Mouse (Mus musculus) stomach, embryonic 14.5 days (tissue): Measurements from ENCODE around the gene Slc43a1. TPM values are rescaled to one million over a fixed set of nuclear protein-coding genes. Genes with fewer than 3 reads are reported as not detected.

Experiments
- ATAC-seq: fragments of 200-750 bp; cut with Nextera tagmentation; 2 replicates; pipeline ENCODE4 v1.8.0; 2017; ENCODE audit warnings: low read depth, moderate TSS enrichment; ENCODE audit not compliant: insufficient number of reproducible peaks, insufficient read depth, low FRiP score
- H3K27ac ChIP-seq: fragments of 300-500 bp; sonication (generic); 2 replicates; pipeline ENCODE4 v1.5.1; 2014; ENCODE audit warnings: mild to moderate bottlenecking, low read length, moderate library complexity, mixed read lengths
- H3K27me3 ChIP-seq: fragments of 300-500 bp; sonication (generic); 2 replicates; pipeline ENCODE4 v1.6.1; 2014; ENCODE audit warnings: low read length, control low read depth, mixed read lengths; ENCODE audit not compliant: control insufficient read depth, insufficient read depth
- H3K36me3 ChIP-seq: fragments of 300-500 bp; sonication (generic); 2 replicates; pipeline ENCODE4 v1.6.1; 2014; ENCODE audit warnings: mild to moderate bottlenecking, control low read depth, low read length, moderate library complexity, mixed read lengths; ENCODE audit not compliant: control insufficient read depth, insufficient read depth
- H3K4me1 ChIP-seq: fragments of 300-500 bp; sonication (generic); 2 replicates; pipeline ENCODE4 v1.6.1; 2014; ENCODE audit warnings: low read length, control low read depth, mixed read lengths; ENCODE audit not compliant: control insufficient read depth, insufficient read depth
- H3K4me2 ChIP-seq: fragments of 300-500 bp; sonication (generic); replicated peaks from 2 replicates; pipeline ENCODE4 v1.6.1; 2014; ENCODE audit warnings: low read depth, low read length, control low read depth
- H3K4me3 ChIP-seq: fragments of 300-500 bp; sonication (generic); 2 replicates; pipeline ENCODE4 v1.5.1; 2014; ENCODE audit warnings: low read depth, low read length, control low read depth
- H3K9ac ChIP-seq: fragments of 300-500 bp; sonication (generic); replicated peaks from 2 replicates; pipeline ENCODE4 v1.6.1; 2014; ENCODE audit warnings: low read depth, mild to moderate bottlenecking, control low read depth, low read length, moderate library complexity, mixed read lengths
- H3K9me3 ChIP-seq: fragments of 300-500 bp; sonication (generic); 2 replicates; pipeline ENCODE4 v1.6.1; 2016; ENCODE audit warnings: low read depth, low read length, control low read depth; ENCODE audit not compliant: control insufficient read depth
- WGBS: fragments of 180-500 bp; shearing (Covaris S2); extraction: QIAGEN DNeasy Blood & Tissue Kit; methylation state at CpG from one replicate; pipeline ENCODE4 v1.1.7; 2014; 5-methylcytosine and 5-hydroxymethylcytosine counted together
- polyA plus RNA-seq: library from polyadenylated mRNA; unstranded; fragments of >200 nt; fragmentation: Nextera tagmentation; extraction: Ambion mirVana; gene quantifications from 2 replicates; pipeline ENCODE4 v1.2.1, GENCODE M21; 2014

Gene Slc43a1
- polyA plus RNA-seq, 1 experiment from 2014 or later, result 21.1 TPM

- WGBS, result 43% methylated on average over 7 of the region's 7 CpGs
- no peak overlapping the region for H3K4me3 ChIP-seq
- no peak overlapping the region for H3K9ac ChIP-seq
- H3K27ac ChIP-seq, result no peak overlapping the region
- H3K4me2 ChIP-seq, result peak overlapping the region; percentile 30
- no peak for ATAC-seq
- no peaks in the 10 kb centered on the region for H3K27me3 ChIP-seq
- H3K4me1 ChIP-seq, result no peaks in the 10 kb centered on the region
- H3K9me3 ChIP-seq, result no peaks in the 10 kb centered on the region
- peaks cover 10% of the 10 kb centered on the region; the same call in 1 of the 2 replicates for H3K36me3 ChIP-seq
Observed at GRCm38 (mm10) chr2:84850407-84851129, 11.9 kb downstream of the Slc43a1 start.

GRCm38 (mm10) chr2:84851130-84852040 lies 12.7 kb downstream of the Slc43a1 start:
- H3K9ac ChIP-seq, result no peak overlapping the region
- no peaks in the 10 kb centered on the region for H3K4me1 ChIP-seq
- H3K4me3 ChIP-seq, result no peak overlapping the region
- peak overlapping the region; percentile 30 for H3K4me2 ChIP-seq
- H3K27ac ChIP-seq, result no peak overlapping the region
- 33% methylated on average over 23 of the region's 23 CpGs for WGBS
- H3K36me3 ChIP-seq, result peaks cover 14% of the 10 kb centered on the region; the same call in 1 of the 2 replicates
- ATAC-seq, result peak; percentile 75
- H3K9me3 ChIP-seq, result no peaks in the 10 kb centered on the region
- H3K27me3 ChIP-seq, result no peaks in the 10 kb centered on the region

GRCm38 (mm10) chr2:84855732-84856131 lies 17.1 kb downstream of the Slc43a1 start:
- Histone ChIP-seq H3K27ac (no peak overlapping the region), H3K9ac (no peak overlapping the region), H3K4me2 (no peak overlapping the region), H3K4me1 (no peaks in the 10 kb centered on the region), H3K9me3 (no peaks in the 10 kb centered on the region), H3K4me3 (no peak overlapping the region), H3K27me3 (no peaks in the 10 kb centered on the region), H3K36me3 (peaks cover 40% of the 10 kb centered on the region)
- ATAC-seq, result 0 out of 2 replicates have a peak, but pooled peaks have one; percentile 66
- 52% methylated on average over 2 of the region's 2 CpGs for WGBS

- Histone ChIP-seq H3K36me3 (peaks cover 59% of the 10 kb centered on the region), H3K27me3 (no peaks in the 10 kb centered on the region), H3K4me3 (no peak overlapping the region), H3K4me1 (no peaks in the 10 kb centered on the region), H3K9me3 (no peaks in the 10 kb centered on the region), H3K4me2 (no peak overlapping the region), H3K9ac (no peak overlapping the region), H3K27ac (no peak overlapping the region)
- WGBS, result 79% methylated on average over 1 of the region's 1 CpGs
- ATAC-seq, result no peak
Observed at GRCm38 (mm10) chr2:84858551-84858950, 19.9 kb downstream of the Slc43a1 start.

GRCm38 (mm10) chr2:84859991-84860780 lies 21.5 kb downstream of the Slc43a1 start:
- Histone ChIP-seq H3K27ac (no peak overlapping the region), H3K4me3 (no peak overlapping the region), H3K9me3 (no peaks in the 10 kb centered on the region), H3K27me3 (no peaks in the 10 kb centered on the region), H3K4me2 (no peak overlapping the region), H3K4me1 (no peaks in the 10 kb centered on the region), H3K9ac (no peak overlapping the region), H3K36me3 (peaks cover 53% of the 10 kb centered on the region)
- 89% methylated on average over 7 of the region's 7 CpGs for WGBS
- ATAC-seq, result no peak

GRCm38 (mm10) chr2:84861430-84861829 lies 22.8 kb downstream of the Slc43a1 start:
- peaks cover 4% of the 10 kb centered on the region; the same call in 1 of the 2 replicates for H3K27me3 ChIP-seq
- H3K9ac ChIP-seq, result no peak overlapping the region
- no peak overlapping the region for H3K4me2 ChIP-seq
- H3K9me3 ChIP-seq, result no peaks in the 10 kb centered on the region
- 0 out of 2 replicates have a peak, but pooled peaks cover 4% of the 10 kb centered on the region for H3K4me1 ChIP-seq
- WGBS, result 72% methylated on average over 3 of the region's 3 CpGs
- H3K27ac ChIP-seq, result no peak overlapping the region
- H3K4me3 ChIP-seq, result no peak overlapping the region
- H3K36me3 ChIP-seq, result peaks cover 45% of the 10 kb centered on the region
- ATAC-seq, result no peak

- Histone ChIP-seq H3K4me1 (0 out of 2 replicates have a peak, but pooled peaks cover 5% of the 10 kb centered on the region), H3K36me3 (peaks cover 40% of the 10 kb centered on the region), H3K27ac (no peak overlapping the region), H3K27me3 (peaks cover 10% of the 10 kb centered on the region; the same call in 1 of the 2 replicates), H3K4me3 (no peak overlapping the region), H3K4me2 (no peak overlapping the region), H3K9ac (no peak overlapping the region), H3K9me3 (no peaks in the 10 kb centered on the region)
- ATAC-seq, result no peak
- whole genome bisulfite sequencing, result 75% methylated on average over 3 of the region's 3 CpGs
Observed at GRCm38 (mm10) chr2:84862231-84862630, 23.6 kb downstream of the Slc43a1 start.
